Mouse (Mus musculus) heart, postnatal 14 days (tissue): ENCODE data around the gene Slc6a17. TPM values are rescaled to one million over a fixed set of nuclear protein-coding genes. Genes with fewer than 3 reads are reported as not detected.
A peak's percentile ranks its signal among the peaks of the same experiment; 100 is the strongest.

Experiments used
- DNase-seq, 2 experiments: peaks; one replicate each; pipeline ENCODE4 v3.0.0; 2021 to 2022
- intact Hi-C: fragments of 180-260 bp; cut with DNase I; formaldehyde crosslinking; loops from one replicate; pipeline ENCODE4 v1.15.1; 2025
- total RNA-seq, 2 experiments: library from RNA; stranded (reverse); gene quantifications; 2 replicates each; pipeline ENCODE4 v1.2.3; 2021

Gene Slc6a17
- total RNA-seq, 2 experiments from 2014 or later: 1.3 to 1.5 TPM

GRCm38 (mm10) chr3:107528401-107529118, 10.7 kb upstream of the Slc6a17 start:
- DNase-seq: no peak
- intact Hi-C loops: no loop called here

GRCm38 (mm10) chr3:107524547-107524946, 6.7 kb upstream of the Slc6a17 start:
- intact Hi-C loops: no loop called here
- no peak for DNase-seq

DNA sequence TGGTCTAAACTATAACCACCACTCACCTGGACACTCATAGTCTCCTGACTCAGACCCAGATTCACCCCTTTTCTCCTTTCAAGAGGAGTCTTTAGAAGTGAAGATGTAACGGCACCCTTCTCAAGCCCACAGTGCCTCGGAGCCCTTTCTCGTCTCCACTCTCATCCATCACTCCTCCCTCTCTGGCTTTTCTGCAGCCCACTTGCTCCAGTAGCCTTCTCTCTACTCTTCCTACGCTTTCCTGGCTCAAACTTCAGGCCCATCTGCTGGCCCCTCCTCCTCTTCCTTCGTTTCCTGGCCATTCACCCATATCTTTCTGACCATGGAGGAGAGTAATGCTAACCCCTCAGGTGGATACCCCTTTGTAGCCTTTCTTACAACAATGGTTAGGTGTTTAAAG, 3.1 kb upstream of the Slc6a17 start:
- intact Hi-C loops: no loop called here

GRCm38 (mm10) chr3:107516776-107517630, 815 bp downstream of the Slc6a17 start:
- intact Hi-C loops: no loop called here

More for the DNA sequence above, 3.1 kb upstream of the Slc6a17 start:
- no peak for DNase-seq

DNA sequence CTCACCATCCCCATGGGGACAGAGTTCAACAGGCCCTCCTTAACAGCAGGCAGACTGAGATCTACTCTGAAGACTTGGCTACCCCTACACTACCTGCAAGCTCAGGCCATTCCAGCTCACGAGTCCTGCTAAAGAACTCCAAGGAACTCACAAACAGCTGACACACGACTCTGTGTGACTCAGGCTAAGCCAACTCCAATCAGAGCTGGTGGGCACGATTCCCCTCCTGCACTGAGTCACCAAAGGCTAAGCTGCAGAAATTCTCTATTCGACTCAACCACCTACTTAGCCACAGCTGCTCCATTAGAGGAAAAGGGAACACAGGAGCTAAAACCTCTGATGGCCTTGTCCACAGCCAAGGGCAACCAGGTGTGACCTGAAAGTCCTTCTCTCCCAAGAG, 1.8 kb downstream of the Slc6a17 start:
- intact Hi-C loops: no loop called here
- no peak for DNase-seq

More at GRCm38 (mm10) chr3:107516776-107517630, 815 bp downstream of the Slc6a17 start:
- peak in 1 of 2 experiments; percentile 3 for DNase-seq

GRCm38 (mm10) chr3:107511416-107511815, 6.4 kb downstream of the Slc6a17 start:
- DNase-seq: no peak
- intact Hi-C loops: no loop called here

DNA sequence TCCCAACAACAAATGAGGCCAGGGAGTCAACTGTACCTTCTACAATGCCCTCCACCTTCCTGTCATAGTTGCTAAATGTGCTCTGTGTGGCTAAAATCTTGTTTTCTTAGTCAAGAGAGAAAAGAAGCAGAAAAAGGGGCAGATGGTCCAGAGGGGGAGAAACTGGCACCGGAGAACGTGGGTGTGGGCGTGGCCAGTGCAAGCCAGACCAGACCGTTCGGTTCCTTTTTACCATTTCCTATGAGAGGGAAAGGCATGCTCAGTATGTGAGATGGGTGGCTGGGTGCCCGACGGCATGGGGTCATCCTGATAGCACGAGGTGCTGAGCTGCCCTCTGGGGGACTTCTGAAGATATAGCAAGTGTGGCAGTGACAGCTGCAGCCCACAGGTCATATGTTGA, 9.1 kb downstream of the Slc6a17 start:
- peak in 1 of 2 experiments; percentile 14 for DNase-seq
- intact Hi-C loops: no loop called here

- DNase-seq: no peak
- intact Hi-C loops: no loop called here
These were observed 9.9 kb downstream of the Slc6a17 start for GRCm38 (mm10) chr3:107507966-107508365.

- intact Hi-C loops: no loop called here
- no peak for DNase-seq
These were observed 11.3 kb downstream of the Slc6a17 start for GRCm38 (mm10) chr3:107506531-107506930.

GRCm38 (mm10) chr3:107505464-107506367, 12.1 kb downstream of the Slc6a17 start:
- peak in 1 of 2 experiments; percentile 9 for DNase-seq
- intact Hi-C loops: no loop called here

DNA sequence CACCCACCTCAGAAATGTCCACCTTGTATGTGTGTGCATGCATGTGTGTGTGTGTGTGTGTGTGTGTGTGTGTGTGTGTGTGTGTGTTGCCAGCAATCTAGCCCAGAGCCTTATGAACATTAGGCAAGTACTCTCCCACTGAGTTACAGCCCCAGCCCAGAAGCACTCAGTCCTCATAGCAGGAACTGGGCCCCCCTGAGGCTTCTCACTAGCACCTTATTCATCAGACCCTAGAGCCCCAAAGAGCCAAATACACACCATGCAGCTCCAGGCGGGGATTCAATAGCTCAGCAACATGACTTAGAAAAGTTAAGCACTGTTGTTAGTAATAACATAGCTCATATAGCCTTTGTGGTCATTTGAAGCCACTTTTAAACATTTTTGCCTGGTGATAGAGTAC, 13.3 kb downstream of the Slc6a17 start:
- intact Hi-C loops: no loop called here
- DNase-seq: no peak

DNA sequence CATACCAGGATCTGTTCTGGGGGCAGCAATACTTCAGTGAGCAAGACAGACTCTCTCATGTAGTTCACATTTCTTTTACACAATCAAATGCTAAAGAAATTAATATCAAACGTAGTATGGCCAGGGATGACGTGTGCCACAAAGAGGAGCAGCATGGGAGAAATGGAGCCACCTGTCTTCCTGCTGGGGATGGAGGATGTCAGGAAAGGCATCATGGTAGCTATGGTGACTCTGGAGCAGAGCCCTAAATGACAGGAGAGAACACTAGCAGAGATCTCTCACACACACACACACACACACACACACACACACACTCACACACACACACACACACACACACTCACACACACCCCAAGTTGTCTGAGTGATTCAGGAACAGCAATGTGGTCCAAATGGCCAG, 14.1 kb downstream of the Slc6a17 start:
- no peak for DNase-seq
- intact Hi-C loops: no loop called here

DNA sequence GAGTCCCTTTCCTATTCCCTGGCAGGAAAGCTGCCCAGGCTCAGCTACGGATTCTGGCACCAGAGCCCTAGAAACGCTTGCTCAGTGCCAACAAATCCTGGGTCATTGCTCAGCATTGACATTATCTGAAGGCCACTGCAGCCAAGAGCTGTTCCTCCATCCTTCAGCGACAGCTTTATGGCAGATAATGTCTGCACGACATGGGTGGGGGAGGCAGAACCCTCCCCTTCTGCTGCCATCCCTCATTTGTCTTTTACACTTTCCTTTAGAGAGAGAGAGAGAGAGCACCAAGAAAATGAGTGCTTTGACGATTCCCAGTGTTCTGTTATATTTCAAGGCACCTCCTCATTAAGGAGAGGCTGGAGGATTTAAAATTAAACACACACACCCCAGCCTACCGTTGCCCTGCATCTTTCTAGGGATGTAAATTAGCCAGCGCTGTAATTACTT, 16.1 kb downstream of the Slc6a17 start:
- intact Hi-C loops: no loop called here
- DNase-seq: peak; percentile 6 to 30

- intact Hi-C loops: no loop called here
- no peak for DNase-seq
These were observed 17.5 kb downstream of the Slc6a17 start for GRCm38 (mm10) chr3:107500301-107500700.

- DNase-seq: no peak
- intact Hi-C loops: no loop called here
These were observed 21.6 kb downstream of the Slc6a17 start for GRCm38 (mm10) chr3:107496086-107496850.

DNA sequence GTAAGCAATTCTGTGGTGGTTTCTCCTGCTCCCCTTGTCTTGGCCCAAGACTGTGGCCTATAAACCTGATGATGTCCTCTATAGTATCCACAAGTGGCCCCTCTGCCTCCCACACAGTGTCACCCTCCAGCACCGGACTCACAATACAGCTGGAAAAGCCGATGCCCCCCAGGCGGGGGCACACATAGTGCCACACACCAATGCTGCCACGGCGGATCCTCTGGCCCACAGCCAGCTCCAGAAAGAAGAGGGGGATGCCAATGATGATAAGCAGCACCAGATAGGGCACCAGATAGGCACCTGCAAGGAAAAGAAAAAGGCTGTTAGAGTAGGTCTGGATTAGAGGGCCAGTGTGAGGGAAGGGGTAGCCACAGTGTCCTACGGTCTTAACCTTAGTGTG, 22.3 kb downstream of the Slc6a17 start:
- DNase-seq: no peak
- intact Hi-C loops: no loop called here

GRCm38 (mm10) chr3:107491459-107491858, 26.4 kb downstream of the Slc6a17 start:
- intact Hi-C loops: no loop called here
- DNase-seq: peak; percentile 53 to 71

DNA sequence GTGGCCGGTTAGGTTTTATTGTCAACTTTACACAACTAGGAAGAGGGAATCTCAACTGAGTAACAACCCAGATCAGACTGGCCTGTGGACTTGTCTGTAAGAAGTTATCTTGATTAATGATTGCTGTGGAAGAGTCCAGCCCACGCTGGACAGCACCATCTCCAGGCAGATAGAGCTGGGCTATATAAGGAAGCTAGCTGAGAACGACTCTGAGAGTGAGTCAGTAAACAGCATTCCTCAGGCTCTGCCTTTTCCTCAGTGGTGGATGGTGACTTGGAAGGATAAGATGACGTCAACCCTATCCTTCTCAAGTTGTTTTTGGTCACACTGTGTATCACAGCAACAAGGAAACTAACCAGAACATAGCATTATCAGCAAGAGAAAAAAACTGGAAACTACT, 29.2 kb downstream of the Slc6a17 start:
- intact Hi-C loops: no loop called here
- no peak for DNase-seq

DNA sequence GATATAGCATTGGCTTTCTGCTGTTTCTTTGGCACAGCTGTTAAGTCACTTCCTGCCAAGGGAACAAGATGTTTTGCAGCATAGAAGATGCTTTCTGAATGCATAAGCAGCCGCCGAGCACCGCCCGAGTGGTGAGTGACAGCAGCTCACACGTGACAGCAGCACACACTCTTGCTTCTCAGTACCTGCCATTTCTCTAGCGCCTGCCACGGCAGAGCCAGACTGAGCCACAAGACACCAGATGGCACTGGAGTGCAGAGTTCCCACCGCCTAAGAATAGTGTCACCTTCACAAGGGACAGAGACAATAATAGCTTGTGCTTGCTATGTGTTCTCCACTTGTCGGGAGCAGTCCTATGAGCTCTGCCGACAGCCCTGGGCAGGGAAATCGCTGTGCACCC, 34.5 kb downstream of the Slc6a17 start:
- intact Hi-C loops: no loop called here
- peak; percentile 39 to 44 for DNase-seq

DNA sequence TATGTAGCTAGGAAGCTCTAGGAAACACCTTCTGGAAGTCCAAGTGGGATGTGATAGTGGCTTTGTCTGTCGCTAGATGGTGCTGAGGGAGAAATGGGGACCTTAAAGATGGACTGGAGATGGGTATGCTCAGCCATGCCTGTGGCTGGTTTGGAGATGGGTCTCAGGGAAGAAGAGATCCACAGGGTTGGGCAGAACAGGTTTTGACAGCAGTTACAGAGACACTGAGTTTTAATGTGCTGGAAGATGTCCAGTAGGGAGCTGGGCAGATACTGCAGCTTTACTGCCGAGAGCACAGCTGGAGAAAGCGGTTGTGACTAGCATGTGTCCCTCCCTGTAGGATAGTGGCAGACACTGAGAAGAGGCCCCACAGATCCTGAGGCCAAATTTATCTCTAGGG, 37.2 kb downstream of the Slc6a17 start:
- DNase-seq: no peak
- intact Hi-C loops: no loop called here
